Mouse (Mus musculus): ENCODE measurements at regions not wholly inside any gene's neighbourhood (a gene's known extent, or its start where the extent isn't known, plus 50 kb on each side); places are given as distances from the start of the nearest gene placed in this dataset.

DNA sequence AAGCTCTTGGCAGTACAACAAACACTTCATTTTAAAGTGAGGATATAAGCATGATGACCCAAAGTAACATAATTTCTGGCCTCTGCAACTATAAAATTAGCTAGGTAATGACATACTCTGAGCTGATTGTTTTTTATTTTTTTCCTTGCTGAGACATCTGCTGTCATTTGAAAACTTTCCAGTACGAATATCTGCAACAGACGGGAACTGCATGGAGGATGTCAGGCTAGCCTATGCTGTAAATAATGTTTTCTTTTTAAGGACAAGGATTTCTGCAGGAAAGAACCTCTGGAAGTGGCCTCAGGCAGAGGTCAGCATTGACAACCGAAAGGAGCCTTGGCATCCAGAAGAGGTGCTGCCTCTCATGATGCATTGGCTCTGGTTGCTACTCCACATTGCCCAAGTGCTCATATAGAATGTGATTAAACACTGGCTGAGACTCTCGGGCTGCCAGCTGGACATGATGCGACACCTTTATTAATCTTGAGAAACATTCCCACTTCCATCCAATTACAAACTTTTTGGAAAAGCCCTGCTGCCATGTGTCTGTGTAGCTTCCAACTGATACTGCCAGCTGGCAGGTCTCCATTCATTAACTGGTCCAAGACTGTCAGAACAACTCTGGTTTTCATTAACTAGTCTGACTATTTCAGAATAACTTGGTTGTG lies 837.9 kb downstream of the Ryr2 start:
- 47% methylated on average over 5 of the region's 5 CpGs for WGBS
- Histone ChIP-seq H3K4me1 (no peaks in the 10 kb centered on the region), H3K27ac (replicated peaks) (no peak overlapping the region), H3K4me3 (replicated peaks) (no peak overlapping the region), H3K4me2 (replicated peaks) (no peak overlapping the region), H3K27me3 (no peaks in the 10 kb centered on the region), H3K9me3 (replicated peaks) (no peaks in the 10 kb centered on the region), H3K9ac (no peak overlapping the region), H3K36me3 (no peaks in the 10 kb centered on the region)
- peak; percentile 67; the same call in 1 of the 2 replicates for ATAC-seq (ENCODE audit: insufficient number of reproducible peaks, low FRiP score, low TSS enrichment, low read depth)

DNA sequence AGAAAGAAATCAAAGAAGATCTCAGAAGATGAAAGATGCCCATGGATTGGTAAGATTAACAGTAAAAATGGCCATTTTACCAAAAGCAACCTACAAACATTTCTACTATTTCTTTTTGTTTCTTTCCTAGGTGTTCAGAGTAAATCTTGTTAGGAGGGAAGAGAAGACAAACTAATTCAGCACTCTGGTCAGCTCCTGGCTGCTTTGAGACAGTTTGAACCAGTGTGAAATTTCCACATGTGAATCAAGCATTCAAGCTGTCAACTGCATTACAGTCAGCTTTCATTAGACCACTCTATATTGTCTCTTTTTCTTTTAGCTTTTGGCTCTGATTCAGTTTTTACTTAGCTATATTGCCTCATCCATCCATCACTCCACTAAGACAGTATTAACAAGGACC lies 859.2 kb downstream of the Ryr2 start:
- H3K4me2 ChIP-seq (replicated peaks): no peak overlapping the region
- ATAC-seq (ENCODE audit: insufficient number of reproducible peaks, low FRiP score, low TSS enrichment, low read depth): no peak
- no peak overlapping the region for H3K9ac ChIP-seq

DNA sequence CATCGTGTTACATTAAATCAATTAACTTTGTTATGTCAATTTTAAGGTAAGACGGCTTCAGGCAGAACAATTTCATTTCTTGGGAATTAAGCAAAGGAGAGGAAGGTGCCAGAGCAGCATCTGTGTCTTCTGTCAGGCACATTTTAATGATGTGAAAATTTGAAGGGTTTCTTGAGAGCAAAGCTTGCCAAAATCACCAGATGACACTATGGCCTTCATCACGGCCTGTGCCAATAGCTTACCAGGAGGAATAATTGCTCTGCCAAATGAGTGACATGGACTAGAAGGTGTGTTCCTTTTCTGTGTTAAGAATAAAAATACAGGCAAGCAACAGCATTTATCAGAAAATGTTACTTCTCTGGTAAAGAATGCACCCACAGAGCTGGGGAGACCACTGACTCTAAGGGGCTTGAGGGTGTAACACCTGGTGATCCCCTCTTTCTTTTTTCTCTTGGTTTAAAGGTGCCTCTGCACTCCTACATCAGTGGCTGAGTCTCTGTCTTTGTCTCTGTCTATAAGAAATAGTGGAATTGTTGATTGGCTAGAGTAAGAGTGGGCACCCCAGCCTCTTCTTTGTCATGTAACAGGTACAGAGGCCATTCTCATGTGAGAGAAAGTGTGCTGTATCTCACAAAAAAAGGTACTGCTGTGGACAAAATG lies 856.2 kb upstream of the Chrm3 start:
- no peak for ATAC-seq (ENCODE audit: insufficient number of reproducible peaks, low FRiP score, low TSS enrichment, low read depth)
- Histone ChIP-seq H3K4me2 (replicated peaks) (no peak overlapping the region), H3K27ac (replicated peaks) (no peak overlapping the region), H3K27me3 (no peaks in the 10 kb centered on the region), H3K4me1 (no peaks in the 10 kb centered on the region), H3K9ac (no peak overlapping the region), H3K36me3 (no peaks in the 10 kb centered on the region), H3K4me3 (replicated peaks) (no peak overlapping the region), H3K9me3 (replicated peaks) (no peaks in the 10 kb centered on the region)
- 54% methylated on average over 3 of the region's 3 CpGs for WGBS

More for the DNA sequence above, 859.2 kb downstream of the Ryr2 start:
- Histone ChIP-seq H3K9me3 (replicated peaks) (no peaks in the 10 kb centered on the region), H3K36me3 (no peaks in the 10 kb centered on the region), H3K4me3 (replicated peaks) (no peak overlapping the region), H3K27me3 (no peaks in the 10 kb centered on the region), H3K27ac (replicated peaks) (no peak overlapping the region), H3K4me1 (no peaks in the 10 kb centered on the region)

DNA sequence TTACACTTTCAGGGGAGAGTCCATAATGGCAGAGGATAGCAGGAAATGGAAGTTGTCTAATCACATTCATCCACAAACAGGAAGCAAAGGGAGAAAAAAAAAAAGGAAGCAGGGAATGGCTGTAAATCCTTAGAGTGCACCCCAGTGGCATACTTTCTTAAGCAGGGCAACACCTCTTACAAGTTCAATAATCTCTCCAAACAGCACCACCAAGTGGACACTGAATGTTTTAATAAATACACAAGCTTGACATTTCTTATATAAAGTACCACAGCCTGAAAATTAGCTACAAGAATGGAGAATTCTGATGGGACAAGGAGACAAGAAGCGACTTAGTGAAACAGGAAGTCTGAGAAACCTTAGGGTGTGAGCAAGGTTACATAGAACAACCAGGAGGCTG lies 849.5 kb upstream of the Chrm3 start:
- no peak overlapping the region for H3K4me3 ChIP-seq (replicated peaks)
- ATAC-seq (ENCODE audit: insufficient number of reproducible peaks, low FRiP score, low TSS enrichment, low read depth): no peak
- H3K27me3 ChIP-seq: no peaks in the 10 kb centered on the region
- 92% methylated on average over 1 of the region's 1 CpGs for WGBS
- no peak overlapping the region for H3K4me2 ChIP-seq (replicated peaks)
- no peak overlapping the region for H3K9ac ChIP-seq
- no peaks in the 10 kb centered on the region for H3K36me3 ChIP-seq
- no peaks in the 10 kb centered on the region for H3K9me3 ChIP-seq (replicated peaks)
- H3K27ac ChIP-seq (replicated peaks): no peak overlapping the region
- H3K4me1 ChIP-seq: no peaks in the 10 kb centered on the region

DNA sequence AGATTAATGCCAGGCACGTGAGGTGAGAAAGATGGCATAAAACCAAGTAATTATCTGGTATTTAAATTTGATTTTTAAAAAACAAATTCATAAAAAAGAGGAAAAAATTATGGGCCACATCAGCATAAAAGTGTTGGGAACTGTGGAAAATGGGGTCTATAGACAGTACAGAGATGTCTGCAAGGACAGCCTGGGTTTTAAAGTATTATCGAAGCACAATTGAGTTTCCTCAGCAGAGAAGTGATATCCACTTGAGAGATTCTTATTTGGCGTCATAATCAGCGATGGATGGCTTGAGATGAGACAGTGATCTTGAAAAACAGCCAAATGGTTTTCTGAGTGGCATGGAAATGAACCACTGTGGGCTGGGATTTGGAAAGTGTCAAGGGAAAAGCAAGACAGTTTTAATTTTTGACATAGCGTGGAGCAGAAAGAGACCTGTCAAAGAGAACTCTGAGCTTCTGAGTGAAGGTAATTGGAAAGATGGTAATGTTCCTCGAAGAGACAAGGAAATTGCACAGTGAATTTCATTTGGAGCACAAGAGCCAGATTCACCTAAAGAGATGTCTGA lies 844.7 kb upstream of the Chrm3 start:
- Histone ChIP-seq H3K4me1 (no peaks in the 10 kb centered on the region), H3K4me3 (replicated peaks) (no peak overlapping the region), H3K27me3 (no peaks in the 10 kb centered on the region), H3K9ac (no peak overlapping the region), H3K36me3 (no peaks in the 10 kb centered on the region), H3K4me2 (replicated peaks) (no peak overlapping the region), H3K9me3 (replicated peaks) (no peaks in the 10 kb centered on the region), H3K27ac (replicated peaks) (no peak overlapping the region)
- 76% methylated on average over 6 of the region's 6 CpGs for WGBS
- ATAC-seq (ENCODE audit: insufficient number of reproducible peaks, low FRiP score, low TSS enrichment, low read depth): no peak

DNA sequence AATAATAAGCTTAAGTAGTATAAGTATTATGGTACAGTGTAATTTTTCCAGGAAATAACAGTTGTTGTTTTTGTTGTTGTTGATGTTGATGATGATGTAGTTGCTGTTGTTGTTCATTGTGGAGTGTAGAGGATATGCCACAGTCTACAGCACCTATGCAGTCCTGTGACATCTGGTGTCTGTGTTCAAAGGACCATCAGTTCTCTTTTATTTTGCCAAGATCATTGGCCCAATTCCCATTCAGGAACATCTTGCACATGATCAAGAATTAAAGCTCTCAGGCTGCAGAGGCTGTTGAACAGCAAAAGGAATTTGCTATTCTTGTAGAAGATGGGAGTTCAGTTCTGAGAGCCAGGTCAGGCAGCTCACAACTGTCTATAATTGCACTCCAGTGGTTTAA lies 841.3 kb upstream of the Chrm3 start:
- Histone ChIP-seq H3K4me1 (no peaks in the 10 kb centered on the region), H3K27me3 (no peaks in the 10 kb centered on the region), H3K4me3 (replicated peaks) (no peak overlapping the region), H3K36me3 (no peaks in the 10 kb centered on the region), H3K27ac (replicated peaks) (no peak overlapping the region), H3K9ac (no peak overlapping the region), H3K4me2 (replicated peaks) (no peak overlapping the region), H3K9me3 (replicated peaks) (no peaks in the 10 kb centered on the region)
- no peak for ATAC-seq (ENCODE audit: insufficient number of reproducible peaks, low FRiP score, low TSS enrichment, low read depth)

DNA sequence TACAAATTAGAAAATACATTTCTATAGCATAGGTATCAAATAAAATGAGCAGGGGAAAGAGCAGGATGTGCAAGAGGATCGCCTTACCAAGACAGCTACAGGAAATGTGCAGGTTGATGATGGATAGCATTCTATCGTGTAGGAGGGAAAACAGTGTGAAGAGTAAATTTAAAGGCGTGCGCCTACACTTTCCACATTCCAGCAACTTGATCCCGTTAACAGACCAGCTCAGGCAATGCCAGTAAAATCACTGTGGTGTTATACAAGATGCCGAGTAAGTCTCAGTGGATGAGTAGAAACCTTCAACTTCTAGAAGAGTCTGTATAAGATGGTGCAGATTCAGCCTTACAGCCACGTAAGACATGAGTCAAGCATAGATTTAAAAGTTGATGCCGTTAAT lies 831.8 kb upstream of the Chrm3 start:
- Histone ChIP-seq H3K36me3 (no peaks in the 10 kb centered on the region), H3K27ac (replicated peaks) (no peak overlapping the region), H3K4me1 (no peaks in the 10 kb centered on the region), H3K4me2 (replicated peaks) (no peak overlapping the region), H3K9me3 (replicated peaks) (no peaks in the 10 kb centered on the region), H3K4me3 (replicated peaks) (no peak overlapping the region), H3K27me3 (no peaks in the 10 kb centered on the region), H3K9ac (no peak overlapping the region)
- ATAC-seq (ENCODE audit: insufficient number of reproducible peaks, low FRiP score, low TSS enrichment, low read depth): no peak
- 69% methylated on average over 8 of the region's 8 CpGs for WGBS

DNA sequence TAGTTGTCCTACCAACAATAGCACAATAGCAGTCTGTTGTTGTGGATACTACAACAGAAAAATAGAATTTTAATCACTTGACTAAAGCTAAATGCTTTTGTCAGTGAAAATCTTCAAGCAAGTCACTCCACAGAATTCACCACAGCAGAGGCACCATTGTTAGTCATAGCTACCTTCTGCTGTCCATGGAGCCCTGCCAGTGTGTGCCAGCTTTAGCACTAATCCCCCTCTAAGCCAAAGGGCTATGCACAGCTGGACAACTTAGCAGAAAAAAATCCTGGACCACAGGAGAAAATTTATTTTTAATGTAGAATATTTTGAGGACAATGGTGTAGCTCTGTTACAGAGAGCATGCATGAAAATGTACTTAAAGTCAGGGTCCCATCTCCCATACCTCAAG lies 820.5 kb upstream of the Chrm3 start:
- Histone ChIP-seq H3K9ac (no peak overlapping the region), H3K27me3 (no peaks in the 10 kb centered on the region), H3K4me2 (replicated peaks) (no peak overlapping the region), H3K9me3 (replicated peaks) (no peaks in the 10 kb centered on the region), H3K27ac (replicated peaks) (no peak overlapping the region), H3K36me3 (no peaks in the 10 kb centered on the region), H3K4me3 (replicated peaks) (no peak overlapping the region), H3K4me1 (no peaks in the 10 kb centered on the region)
- no peak for ATAC-seq (ENCODE audit: insufficient number of reproducible peaks, low FRiP score, low TSS enrichment, low read depth)

DNA sequence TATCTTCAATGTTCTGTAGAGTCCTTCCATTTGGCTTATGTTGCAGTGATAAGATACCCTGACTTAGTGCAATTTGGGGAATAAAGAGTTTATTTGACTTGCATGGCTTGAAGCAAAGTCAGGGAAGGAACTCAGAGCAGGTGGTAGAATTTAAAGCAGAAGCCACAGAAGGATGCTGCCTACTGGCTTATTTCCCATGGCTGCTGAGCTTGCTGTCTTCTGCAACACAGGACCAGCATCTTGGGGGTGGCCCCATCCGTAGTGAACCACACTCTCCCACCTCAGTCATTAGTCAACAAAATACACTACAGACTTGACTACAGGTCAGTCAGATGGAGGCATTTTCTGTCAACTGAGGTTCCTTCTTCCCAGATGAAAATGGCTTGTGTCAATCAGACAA lies 819.7 kb upstream of the Chrm3 start:
- H3K27ac ChIP-seq (replicated peaks): no peak overlapping the region
- H3K36me3 ChIP-seq: no peaks in the 10 kb centered on the region
- no peak overlapping the region for H3K4me2 ChIP-seq (replicated peaks)
- WGBS: 87% methylated on average over 1 of the region's 1 CpGs
- no peaks in the 10 kb centered on the region for H3K9me3 ChIP-seq (replicated peaks)
- no peak overlapping the region for H3K4me3 ChIP-seq (replicated peaks)
- H3K9ac ChIP-seq: no peak overlapping the region
- no peaks in the 10 kb centered on the region for H3K27me3 ChIP-seq
- no peak for ATAC-seq (ENCODE audit: insufficient number of reproducible peaks, low FRiP score, low TSS enrichment, low read depth)
- no peaks in the 10 kb centered on the region for H3K4me1 ChIP-seq

DNA sequence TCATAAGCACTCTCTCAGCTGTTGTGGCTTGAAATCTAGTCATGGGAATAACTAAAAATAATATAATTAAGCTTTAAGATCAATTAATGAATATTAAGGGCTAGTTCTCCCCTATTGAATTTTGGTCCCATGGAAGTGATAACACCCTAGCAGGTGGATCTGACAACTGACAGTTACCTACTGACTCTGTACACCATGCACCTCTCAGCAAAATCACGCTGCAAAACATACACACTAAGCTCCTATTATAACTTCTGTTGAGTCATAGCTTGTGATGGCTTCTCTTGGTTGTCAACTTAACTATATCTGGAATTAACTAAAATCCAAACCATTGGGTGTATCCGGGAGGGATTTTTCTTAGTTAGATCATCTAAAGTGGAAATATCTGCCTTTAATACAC lies 817.9 kb upstream of the Chrm3 start:
- Histone ChIP-seq H3K4me2 (replicated peaks) (no peak overlapping the region), H3K9ac (no peak overlapping the region), H3K36me3 (no peaks in the 10 kb centered on the region), H3K27ac (replicated peaks) (no peak overlapping the region), H3K4me3 (replicated peaks) (no peak overlapping the region), H3K27me3 (no peaks in the 10 kb centered on the region), H3K4me1 (no peaks in the 10 kb centered on the region), H3K9me3 (replicated peaks) (no peaks in the 10 kb centered on the region)
- ATAC-seq (ENCODE audit: insufficient number of reproducible peaks, low FRiP score, low TSS enrichment, low read depth): no peak
- WGBS: 74% methylated on average over 2 of the region's 2 CpGs

DNA sequence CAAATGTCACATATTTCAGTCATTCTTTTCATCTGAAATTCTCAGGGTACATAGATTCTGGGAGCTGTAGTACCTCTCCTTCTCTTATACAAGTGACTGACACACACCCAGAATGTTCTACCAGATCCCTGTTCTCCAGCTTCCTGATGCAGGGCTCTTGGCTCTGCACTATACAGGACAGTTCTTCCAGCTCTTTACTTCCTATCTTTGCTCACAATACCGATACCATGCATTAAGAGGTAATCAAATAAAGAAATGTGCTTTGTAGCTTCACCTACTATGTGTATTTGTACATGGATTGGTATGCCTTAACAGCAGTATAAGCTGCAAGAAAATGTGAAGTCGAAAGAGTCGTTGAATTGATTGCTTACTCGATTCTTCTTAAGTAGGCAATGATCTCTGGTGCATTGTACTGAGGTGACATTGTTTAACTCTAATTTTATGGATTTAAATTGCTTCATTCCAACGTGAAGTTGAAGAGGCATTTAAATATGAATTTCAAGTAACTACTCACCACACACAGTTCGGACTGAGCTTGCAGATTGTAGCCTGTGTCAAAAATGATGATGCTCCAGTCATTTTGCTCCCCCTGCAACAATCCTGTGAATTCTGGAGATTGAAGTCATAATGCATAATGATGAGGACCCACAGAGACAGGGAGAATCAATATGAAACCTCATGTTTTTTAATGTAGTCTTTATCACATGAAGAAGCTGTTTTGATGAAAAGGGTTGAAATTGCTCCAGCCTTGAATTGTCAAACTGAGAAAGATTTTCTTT lies 817.2 kb upstream of the Chrm3 start:
- ATAC-seq (ENCODE audit: insufficient number of reproducible peaks, low FRiP score, low TSS enrichment, low read depth): no peak
- no peaks in the 10 kb centered on the region for H3K27me3 ChIP-seq
- H3K4me1 ChIP-seq: no peaks in the 10 kb centered on the region
- H3K4me2 ChIP-seq (replicated peaks): no peak overlapping the region
- no peak overlapping the region for H3K4me3 ChIP-seq (replicated peaks)
- H3K36me3 ChIP-seq: no peaks in the 10 kb centered on the region
- no peaks in the 10 kb centered on the region for H3K9me3 ChIP-seq (replicated peaks)
- WGBS: 78% methylated on average over 6 of the region's 6 CpGs
- no peak overlapping the region for H3K27ac ChIP-seq (replicated peaks)
- H3K9ac ChIP-seq: no peak overlapping the region

Data from embryonic facial prominence, embryonic 15.5 days (tissue).